Mouse (Mus musculus): ENCODE measurements around the gene Bsn.

The Bsn gene

DNA sequence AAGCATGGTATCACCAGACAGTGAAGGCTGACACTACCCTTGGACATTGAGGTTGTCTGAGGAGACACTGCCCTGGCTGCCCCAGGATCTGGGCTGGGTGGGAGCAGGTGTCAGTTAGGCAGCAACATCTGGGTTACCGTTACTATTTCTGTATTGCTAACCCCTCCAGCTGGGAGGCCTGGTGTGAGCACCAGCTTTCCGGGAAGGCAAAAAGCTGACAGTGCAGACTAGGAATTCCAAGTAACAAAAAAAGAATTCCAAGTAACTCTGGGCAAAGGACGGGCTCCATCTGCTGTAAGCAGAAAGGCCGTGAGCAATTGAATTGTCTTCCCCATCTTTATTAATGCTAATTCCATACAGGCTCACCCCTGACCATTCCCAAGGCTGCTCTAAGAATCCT, 8.4 kb upstream of the Bsn start:
- in situ Hi-C loops (cut with MseI, MboI): loop anchor here (5.0 to 10.0 kb wide), 2 partner anchors 54 to 61 kb away; no protein-coding TSS in a partner anchor

DNA sequence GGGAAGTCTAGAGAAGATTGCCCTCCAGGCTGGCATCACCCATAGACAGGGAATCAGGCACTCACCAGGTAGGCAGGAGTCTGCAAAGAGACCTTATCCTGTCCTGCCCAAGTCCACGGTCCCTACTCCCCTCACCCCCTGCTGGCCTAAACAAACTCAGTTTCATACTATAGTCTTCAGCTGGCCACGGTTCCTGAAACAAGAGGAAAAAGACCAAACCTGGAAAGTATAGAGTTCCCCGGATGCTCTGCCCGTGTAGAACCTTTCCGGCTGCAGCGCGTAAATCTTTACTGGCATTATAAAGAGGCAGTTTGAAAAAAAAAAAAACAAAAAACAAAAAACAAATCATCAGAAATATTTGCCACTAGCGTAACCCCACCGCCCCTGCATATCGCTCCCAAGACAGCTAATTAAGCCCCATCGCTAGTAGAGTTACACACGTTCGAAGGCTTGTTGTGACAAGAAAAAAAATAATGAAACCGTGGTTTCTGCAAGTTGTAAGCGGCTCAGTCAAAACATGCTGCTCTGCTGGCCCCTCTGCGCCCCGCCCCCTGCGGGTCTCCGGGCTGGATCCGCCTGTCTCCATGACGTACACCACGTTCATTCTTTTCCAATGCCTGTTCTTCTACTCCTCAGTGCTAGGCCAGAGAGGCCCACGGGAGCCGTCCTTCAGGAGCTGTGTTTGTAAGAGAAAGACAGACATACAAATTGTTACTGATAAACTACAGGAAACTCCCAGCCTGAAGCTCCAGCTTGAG, 6.9 kb upstream of the Bsn start:
- in situ Hi-C loops (cut with MseI, MboI): loop anchor here (5.0 to 10.0 kb wide), 2 partner anchors 52 to 60 kb away; no protein-coding TSS in a partner anchor

GRCm38 (mm10) chr9:108196222-108196621, 6.0 kb upstream of the Bsn start:
- in situ Hi-C loops (cut with MseI, MboI): loop anchor here (5.0 to 10.0 kb wide), 2 partner anchors 51 to 59 kb away; no protein-coding TSS in a partner anchor

DNA sequence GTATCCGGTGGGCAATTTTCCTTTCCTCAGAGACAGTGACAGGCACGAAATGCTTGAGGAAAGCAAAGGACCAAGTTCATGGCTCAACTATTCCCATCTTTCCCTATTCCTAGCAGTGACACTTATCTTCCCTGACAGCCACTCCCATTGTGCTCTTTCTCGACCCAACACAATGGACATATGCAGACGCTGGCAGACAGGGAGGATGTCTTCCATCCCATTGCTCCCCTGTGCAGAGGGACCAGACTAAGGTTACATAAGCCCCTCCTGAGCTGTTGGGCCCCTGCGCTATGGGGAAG, 747 bp downstream of the Bsn start:
- in situ Hi-C loops (cut with MseI, MboI): no loop called here

GRCm38 (mm10) chr9:108189023-108189422, 1.2 kb downstream of the Bsn start:
- in situ Hi-C loops (cut with MseI, MboI): no loop called here

- in situ Hi-C loops (cut with MseI, MboI): no loop called here
Observed at GRCm38 (mm10) chr9:108188511-108188910, 1.7 kb downstream of the Bsn start.

GRCm38 (mm10) chr9:108187616-108188015, 2.6 kb downstream of the Bsn start:
- in situ Hi-C loops (cut with MseI, MboI): no loop called here

- in situ Hi-C loops (cut with MseI, MboI): no loop called here
Observed at GRCm38 (mm10) chr9:108185786-108186185, 4.4 kb downstream of the Bsn start.

DNA sequence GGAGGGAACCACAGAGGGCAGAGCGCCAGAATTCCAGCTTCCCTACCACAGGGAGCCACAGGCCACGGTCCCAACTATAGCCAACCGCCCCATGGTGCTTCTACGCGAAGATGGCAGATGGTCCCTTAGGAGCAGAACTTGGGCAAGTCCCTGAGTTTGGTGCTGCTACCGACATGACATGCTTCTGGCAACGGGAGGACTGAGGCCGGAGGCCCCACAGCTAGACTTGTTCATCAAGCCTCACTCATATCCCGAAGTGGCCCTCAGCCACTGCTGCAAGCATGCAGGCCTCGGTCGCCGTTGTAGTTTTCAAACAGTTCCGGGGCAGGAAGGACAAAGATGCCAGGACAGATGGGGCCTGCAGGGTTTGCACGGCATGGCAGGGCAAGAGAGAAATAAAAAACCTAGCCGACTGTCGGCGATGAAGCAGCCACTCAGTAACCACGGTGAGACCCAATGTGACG, 6.6 kb downstream of the Bsn start:
- in situ Hi-C loops (cut with MseI, MboI): no loop called here

- in situ Hi-C loops (cut with MseI, MboI): no loop called here
Observed at GRCm38 (mm10) chr9:108182806-108183506, 7.2 kb downstream of the Bsn start.

DNA sequence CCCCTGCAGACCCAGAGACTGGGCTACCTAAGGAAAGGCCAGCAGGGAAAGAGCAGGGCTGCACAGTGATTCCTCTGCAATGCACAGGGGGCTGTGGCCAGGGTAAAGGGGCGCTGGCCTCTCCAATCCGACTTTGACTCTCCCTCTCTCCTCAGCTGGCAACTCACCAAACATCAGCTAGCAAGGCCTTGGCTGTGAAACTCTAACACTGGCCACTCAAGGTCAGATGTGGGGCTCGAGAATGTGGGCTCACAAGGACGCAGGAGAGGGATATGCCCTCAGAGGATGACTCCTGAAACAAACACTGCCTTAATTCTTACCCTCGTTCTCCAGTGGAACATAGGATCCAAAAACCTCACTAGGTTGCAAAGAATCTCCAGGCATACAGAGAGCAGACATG, 11.8 kb downstream of the Bsn start:
- in situ Hi-C loops (cut with MseI, MboI): no loop called here

DNA sequence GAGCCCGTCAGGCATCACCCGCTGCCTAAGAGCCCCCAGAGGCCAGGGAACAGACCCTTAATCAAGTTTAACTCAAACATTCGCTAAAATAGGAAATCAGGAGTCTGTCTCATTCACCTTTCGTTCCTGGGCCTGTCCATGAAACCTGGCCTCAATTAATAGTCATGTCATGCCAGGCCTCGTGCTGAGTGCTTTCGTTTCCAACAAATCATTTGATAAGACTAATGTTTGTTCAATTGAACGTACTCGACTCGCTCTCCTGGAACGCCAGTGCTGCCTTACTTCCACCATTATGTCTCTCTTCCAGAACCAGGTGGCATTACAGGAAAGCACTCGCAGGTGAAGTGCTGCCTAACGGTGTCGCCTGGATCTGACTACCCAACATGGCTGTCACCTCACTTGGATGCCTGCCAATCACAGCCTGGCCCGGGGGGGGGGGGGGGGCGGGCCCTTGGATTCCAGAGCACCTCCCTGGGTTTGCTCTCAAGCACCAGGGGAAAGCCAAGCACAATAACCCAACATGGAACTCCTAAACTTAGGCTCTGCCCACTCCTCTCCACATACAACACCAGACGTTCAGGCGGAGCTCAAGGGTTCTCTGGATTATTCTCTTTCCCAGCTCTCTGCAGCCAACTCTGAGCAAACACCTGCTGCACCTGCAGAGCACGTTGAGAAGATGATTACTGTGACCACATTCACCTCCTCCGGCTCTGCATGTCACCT, 14.9 kb downstream of the Bsn start:
- in situ Hi-C loops (cut with MseI, MboI): no loop called here

- in situ Hi-C loops (cut with MseI, MboI): no loop called here
Observed at GRCm38 (mm10) chr9:108172777-108173350, 17.3 kb downstream of the Bsn start.

- in situ Hi-C loops (cut with MseI, MboI): no loop called here
Observed at GRCm38 (mm10) chr9:108169751-108170150, 20.4 kb downstream of the Bsn start.

DNA sequence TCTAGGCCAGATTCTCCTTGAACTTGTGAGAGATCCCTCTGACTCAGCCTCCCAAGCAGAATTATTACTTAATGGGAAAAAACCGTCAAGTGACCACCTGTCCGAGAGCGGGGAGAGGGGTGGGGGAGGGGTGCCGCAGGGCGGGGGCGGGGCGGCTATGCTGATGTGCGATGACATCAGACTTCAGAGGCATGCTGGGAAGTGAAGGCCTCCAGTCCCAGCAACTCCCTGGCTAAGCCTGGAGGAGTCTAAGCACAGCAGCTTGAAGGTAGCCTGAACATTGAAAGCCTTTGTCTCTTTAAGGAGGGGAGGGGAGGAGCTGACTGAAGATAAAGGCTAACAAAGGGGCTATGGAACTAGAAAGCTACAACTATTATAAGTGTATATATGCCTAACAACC, 25.0 kb downstream of the Bsn start:
- in situ Hi-C loops (cut with MseI, MboI): no loop called here

DNA sequence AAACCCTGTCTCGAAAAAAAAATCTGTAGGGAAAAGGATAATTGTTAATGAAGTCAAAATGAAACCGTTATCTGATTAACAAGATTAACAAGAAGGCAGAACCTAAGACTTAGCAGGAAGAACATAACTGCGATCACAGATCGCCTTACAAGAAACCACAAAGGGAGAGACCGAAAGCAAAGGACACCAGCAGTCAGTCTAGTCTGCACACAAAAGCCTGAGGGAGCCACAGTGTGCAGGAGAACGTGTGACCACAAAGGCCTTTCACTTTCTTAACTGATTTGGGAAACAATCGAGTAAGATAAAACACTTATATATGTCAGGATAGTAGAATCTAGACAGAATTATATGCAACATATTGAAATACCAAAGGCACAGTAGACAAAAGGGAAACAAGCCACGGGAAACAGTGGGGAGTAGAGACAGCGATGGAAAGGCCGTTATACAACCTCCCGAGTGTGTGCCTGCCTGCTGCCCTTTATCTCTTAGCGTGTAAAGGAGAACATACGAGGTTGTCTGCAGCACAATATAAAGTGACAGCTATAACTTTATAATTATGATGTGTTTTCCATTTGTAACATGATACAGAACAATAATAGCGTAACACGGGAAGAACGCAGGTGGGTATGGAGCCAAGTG, 26.4 kb downstream of the Bsn start:
- in situ Hi-C loops (cut with MseI, MboI): no loop called here

DNA sequence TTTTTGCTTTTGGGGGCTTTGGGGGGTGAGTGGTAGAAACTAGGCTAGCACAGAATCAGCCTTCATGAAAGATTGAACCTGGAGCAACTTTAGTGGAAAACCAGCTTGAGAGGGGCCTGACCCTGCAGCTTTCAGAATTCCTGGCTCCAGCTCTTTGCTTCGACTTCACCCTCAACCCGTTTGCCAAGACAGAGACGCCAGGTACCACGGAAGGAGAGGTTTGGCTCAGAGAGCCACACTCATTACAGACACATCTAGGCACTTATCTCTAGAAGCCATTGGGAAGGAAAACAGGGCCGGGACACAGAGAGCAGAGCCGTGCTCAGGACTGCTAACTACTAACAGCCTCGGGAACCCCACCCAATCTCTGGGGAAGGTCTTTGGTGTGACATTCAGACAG, 32.3 kb downstream of the Bsn start:
- in situ Hi-C loops (cut with MseI, MboI): no loop called here

- in situ Hi-C loops (cut with MseI, MboI): no loop called here
Observed at GRCm38 (mm10) chr9:108157451-108157850, 32.7 kb downstream of the Bsn start.

DNA sequence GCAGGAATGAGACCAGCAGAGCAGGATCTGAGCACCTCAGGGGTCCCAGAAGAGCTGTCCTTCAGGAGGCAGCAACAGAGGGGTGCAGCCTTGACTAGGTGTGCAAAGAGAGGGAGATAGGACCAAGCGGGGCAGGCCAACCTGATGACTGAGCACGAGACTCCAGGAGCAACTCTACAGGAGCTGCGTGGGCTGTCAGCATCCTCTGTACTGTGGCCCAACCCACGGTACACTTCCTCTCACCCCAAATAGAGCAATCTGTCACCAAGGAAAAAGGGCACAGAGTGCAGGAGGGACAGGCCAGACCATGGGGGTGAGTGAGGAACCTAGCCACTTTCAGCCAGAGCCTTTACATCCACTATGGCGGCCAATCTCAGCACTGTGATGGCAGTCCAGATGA, 33.4 kb downstream of the Bsn start:
- in situ Hi-C loops (cut with MseI, MboI): no loop called here

DNA sequence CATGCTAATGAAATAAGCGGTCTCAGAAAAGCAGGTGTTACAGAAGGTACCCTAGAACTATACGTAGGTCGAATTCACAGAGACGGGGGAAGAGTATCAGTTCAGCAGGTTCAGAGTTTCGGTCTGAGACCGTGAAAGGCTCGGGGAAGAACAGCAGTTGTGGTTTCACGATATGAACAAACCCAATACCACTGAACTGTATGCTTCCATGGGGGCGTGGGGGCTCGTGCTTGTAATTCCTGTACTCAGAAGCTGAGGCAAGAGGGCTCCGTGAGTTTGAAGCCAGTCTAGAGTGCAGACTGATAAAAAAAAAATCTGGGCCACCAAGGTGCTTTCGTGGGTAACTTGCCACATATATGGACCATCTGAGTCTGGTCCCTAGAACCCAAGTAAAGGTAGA, 35.4 kb downstream of the Bsn start:
- in situ Hi-C loops (cut with MseI, MboI): no loop called here
